In genomic region chr6:22395207-22395606, GRCm38 (mm10) we compare ENCODE assay signal across 16 mouse cellular contexts.
"Had no signal": no experiment of that assay in that cellular context is flagged by ENCODE, and none has a peak within 500 bp of the region (broad histone marks: within the 10 kb centered on the region; RNA-seq: fewer than 3 reads in every experiment).

No protein-coding gene starts in this region.

- H3K27me3 ChIP-seq: megakaryocyte, embryonic 14.5 days; midbrain, embryonic 13.5 days; midbrain, embryonic 15.5 days; neural tube, embryonic 12.5 days; stomach, embryonic 15.5 days had no signal

- H3K9ac ChIP-seq: liver, postnatal 0 days; lung, embryonic 14.5 days; midbrain, embryonic 13.5 days; midbrain, embryonic 15.5 days; neural tube, embryonic 12.5 days; stomach, embryonic 15.5 days had no signal

- H3K4me3 ChIP-seq: megakaryocyte, embryonic 14.5 days; midbrain, embryonic 13.5 days; midbrain, embryonic 15.5 days; neural tube, embryonic 12.5 days; stomach, embryonic 15.5 days had no signal

- H3K27ac ChIP-seq: macrophage; midbrain, embryonic 13.5 days; midbrain, embryonic 15.5 days; neural tube, embryonic 12.5 days; stomach, embryonic 15.5 days; stomach, postnatal 0 days had no signal

- H3K36me3 ChIP-seq: midbrain, embryonic 13.5 days; midbrain, embryonic 15.5 days; neural tube, embryonic 12.5 days; stomach, embryonic 15.5 days had no signal

- H3K9me3 ChIP-seq: megakaryocyte, embryonic 14.5 days; midbrain, embryonic 13.5 days; midbrain, embryonic 15.5 days; neural tube, embryonic 12.5 days; stomach, embryonic 15.5 days had no signal

- ATAC-seq: liver, postnatal 0 days; midbrain, embryonic 13.5 days; midbrain, embryonic 15.5 days had no signal

- H3K4me2 ChIP-seq: lung, embryonic 14.5 days; midbrain, embryonic 11.5 days; midbrain, embryonic 13.5 days; midbrain, embryonic 15.5 days; neural tube, embryonic 12.5 days; stomach, embryonic 15.5 days had no signal

- H3K4me1 ChIP-seq: megakaryocyte, embryonic 14.5 days; midbrain, embryonic 13.5 days; midbrain, embryonic 15.5 days; neural tube, embryonic 12.5 days; stomach, embryonic 15.5 days had no signal

- DNase-seq: liver, postnatal 0 days; lung, embryonic 14.5 days; lung, postnatal 14 days; lung, postnatal 36 days; right cerebral cortex, postnatal 14 days; thymus, adult 2 months; thymus, postnatal 25 days; thymus, postnatal 4 days had no signal
